Mouse (Mus musculus): ENCODE data around the gene Egln2.

Gene Egln2

DNA sequence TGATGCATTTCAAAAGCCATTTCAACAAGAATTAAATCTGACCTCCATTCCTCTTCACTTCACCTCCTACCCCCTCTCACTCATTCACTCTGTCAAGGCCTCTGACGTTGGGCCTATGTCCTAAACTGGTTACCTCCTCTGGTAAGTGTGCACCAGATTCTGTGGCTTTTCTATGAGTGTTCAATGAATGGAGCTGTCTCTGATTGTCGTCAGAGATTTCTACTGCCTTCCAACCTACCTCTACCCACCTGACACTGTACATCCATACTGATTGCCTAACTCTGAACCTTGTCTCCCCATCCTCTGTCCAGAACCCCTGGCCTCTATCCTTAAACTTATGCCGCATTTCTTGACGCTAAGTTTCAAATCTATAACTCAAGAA, 11.3 kb upstream of the Egln2 start:
- no peak for DNase-seq (ENCODE audit: inconsistent age in 2 of 2, low spot score in 1 of 2)

DNA sequence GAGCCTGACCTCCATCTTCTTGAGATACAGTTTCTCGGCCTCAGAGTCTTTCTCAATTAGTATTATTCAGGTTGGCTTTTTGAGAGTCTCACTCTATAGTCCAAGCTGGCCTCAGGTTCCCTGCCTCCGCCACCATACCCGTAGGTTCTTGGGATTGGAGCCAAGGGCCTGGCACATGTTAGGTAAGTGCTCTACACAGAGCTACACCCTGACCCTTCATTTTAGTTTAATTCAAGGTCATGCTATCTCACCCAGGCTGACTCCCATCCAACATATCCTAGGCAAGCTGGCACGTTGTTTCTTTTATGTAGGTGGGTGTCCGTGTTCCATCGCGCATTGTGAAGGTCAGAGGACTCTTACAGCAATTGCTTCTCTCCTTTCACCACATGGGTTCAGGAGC, 8.3 kb upstream of the Egln2 start:
- DNase-seq (ENCODE audit: inconsistent age in 2 of 2, low spot score in 1 of 2) = peak; percentile 46 to 54

DNA sequence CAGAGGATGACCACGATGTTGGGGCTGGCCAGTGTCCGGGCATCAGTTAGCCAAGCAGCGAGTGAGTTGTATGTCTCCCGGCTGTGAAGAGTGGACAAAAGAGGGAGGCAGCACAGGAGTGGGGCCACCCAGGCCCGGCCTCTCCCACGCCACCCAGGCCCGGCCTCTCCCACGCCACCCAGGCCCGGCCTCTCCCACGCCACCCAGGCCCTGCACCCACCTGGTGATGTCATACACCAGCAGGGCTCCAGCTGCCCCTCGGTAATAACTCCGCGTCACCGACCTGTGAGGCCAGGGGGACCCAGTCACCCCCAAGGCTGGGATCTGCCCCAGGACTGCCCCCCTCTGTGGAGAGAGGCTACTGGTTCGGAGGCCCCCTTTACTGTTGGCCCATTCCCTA, 7.9 kb upstream of the Egln2 start:
- peak in 1 of 2 experiments; percentile 32 for DNase-seq (ENCODE audit: inconsistent age in 2 of 2, low spot score in 1 of 2)

DNA sequence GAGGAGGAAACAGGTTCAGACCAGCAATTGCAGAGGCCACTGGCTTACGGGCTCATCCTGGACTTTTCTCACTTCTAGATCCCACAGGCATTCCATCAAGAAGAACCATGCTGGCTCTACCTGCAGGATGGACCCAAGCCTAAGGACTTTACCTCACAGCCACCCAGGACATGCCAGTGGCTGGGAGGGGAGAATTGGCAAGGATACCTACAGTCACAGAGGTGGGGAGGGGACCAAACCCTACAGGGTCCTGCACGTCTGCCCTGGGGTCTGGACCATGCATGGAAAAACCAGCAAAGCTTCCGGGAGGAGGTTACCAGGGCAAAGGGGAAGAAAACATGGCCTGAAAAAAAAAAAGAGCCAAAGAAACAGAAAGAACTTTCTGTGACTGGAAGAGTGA, 4.4 kb upstream of the Egln2 start:
- no peak for DNase-seq (ENCODE audit: inconsistent age in 2 of 2, low spot score in 1 of 2)

DNA sequence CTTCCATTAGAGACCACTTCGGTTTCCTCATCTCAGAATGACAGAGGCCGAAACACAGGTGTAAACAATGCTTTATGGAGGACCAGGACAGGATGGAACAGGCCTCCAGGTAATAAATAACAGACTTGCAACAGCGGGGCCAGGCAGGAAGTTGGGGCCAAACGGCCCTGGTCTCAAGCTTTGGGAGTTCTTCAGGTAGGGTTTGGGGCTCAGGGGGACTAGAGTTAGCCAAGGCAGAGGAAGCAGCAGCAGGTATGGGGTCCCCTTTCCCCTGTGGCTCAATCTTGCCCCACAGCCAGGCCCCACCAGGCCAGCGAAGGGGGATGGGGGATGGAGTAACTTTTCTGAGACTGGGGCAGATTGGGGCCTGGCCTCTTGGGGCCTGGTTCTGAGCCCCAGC, 1.8 kb upstream of the Egln2 start:
- DNase-seq (ENCODE audit: inconsistent age in 2 of 2, low spot score in 1 of 2) = peak in 1 of 2 experiments; percentile 33

DNA sequence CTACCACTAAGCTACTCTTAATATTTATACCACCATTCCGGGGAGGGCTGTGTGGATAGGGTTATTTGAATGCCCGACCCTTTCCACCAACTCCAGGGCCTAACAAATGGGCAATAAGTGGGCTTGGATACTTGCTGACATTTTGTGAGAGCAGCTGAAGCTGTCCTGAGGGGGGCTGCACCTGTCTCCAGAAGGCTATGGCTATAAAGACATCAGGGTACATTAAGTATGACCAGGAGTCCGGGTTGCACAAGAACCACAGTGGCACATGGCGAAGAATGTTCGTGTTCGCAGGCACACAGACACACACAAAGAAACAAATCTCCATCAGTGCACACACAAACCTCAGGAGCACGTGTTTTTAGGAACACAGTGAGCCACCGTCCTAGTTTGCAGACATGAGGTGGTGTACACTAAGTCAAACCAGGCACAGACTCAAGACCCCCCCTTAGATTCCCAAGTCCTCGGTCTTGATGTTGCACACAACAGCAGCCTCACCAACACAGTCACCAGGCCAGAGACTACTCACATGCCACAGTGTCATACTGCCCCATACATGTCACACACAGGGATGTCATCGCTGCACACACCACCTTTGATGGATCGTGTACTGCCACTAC, 983 bp upstream of the Egln2 start:
- peak in 1 of 2 experiments; percentile 61 for DNase-seq (ENCODE audit: inconsistent age in 2 of 2, low spot score in 1 of 2)

DNA sequence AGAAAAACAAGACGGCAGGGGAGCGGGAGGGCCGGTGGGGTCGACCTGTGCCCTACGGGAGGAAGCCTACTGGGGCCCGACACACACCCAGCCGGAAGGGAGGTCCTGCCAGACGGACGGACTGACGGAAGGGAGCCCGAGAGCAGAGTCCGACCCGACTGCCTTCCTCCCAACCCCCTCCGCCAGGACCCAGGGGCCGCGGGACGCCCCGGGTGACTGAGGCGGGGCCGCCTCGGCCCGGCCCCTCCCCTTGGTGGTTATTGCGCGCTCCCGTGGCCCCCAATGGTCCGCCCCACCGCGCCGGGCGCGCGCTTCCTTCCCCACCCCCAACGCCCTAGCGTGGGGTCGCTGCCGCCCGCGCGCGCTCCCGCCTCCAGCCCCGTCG, 381 bp downstream of the Egln2 start:
- DNase-seq (ENCODE audit: inconsistent age in 2 of 2, low spot score in 1 of 2) = peak; percentile 95 to 97

DNA sequence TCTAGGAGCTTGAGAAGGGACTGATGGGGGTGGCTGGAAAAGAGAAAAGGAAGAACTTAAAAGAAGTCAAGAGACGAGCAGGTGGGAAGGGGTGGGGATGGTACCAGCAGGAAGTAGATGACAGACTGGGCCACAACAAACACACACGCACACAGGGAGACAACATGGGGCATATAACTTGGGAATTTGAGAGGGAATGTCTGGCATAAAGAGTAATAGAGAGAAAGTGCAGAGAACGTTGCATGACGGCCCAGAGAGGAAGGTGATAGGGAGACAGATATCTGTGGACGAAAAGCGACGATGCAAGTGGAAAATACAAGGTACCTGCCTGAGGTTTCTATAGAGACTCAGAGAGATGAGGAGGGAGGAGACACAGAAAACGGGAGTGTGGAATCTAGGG, 906 bp downstream of the Egln2 start:
- DNase-seq (ENCODE audit: inconsistent age in 2 of 2, low spot score in 1 of 2) = no peak

DNA sequence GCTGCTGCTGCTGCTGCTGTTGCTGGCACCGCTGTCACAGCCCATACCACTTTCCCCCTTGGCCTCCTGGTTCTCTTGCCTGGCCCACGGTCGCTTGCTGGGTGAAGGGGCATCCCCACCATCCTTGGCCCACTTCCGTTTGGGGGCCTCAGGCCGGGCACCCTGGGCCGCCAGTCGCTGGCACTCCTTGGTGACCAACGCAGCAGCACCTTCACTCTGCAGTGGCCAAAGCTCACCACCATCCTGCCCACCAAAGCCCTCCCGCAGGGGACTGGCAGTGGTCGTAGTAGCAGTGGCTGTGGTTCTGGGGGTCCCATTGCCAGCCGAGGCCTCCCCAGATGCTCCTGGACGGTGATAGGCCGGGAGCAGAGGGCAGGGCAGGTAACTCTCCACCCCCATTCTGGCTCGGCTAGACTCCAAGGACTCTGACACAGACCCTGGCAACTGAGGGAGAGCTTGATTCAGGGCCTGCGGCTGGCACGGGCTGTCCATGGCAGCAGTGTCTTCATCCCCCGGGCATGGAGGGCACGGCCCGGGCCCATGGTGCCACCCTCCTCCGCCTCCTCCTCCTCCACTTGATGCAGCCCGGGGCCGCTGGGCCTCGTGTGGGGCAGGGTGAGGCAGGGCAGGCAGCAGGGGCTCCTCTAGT, 1.5 kb downstream of the Egln2 start:
- DNase-seq (ENCODE audit: inconsistent age in 2 of 2, low spot score in 1 of 2) = peak; percentile 90 to 95

DNA sequence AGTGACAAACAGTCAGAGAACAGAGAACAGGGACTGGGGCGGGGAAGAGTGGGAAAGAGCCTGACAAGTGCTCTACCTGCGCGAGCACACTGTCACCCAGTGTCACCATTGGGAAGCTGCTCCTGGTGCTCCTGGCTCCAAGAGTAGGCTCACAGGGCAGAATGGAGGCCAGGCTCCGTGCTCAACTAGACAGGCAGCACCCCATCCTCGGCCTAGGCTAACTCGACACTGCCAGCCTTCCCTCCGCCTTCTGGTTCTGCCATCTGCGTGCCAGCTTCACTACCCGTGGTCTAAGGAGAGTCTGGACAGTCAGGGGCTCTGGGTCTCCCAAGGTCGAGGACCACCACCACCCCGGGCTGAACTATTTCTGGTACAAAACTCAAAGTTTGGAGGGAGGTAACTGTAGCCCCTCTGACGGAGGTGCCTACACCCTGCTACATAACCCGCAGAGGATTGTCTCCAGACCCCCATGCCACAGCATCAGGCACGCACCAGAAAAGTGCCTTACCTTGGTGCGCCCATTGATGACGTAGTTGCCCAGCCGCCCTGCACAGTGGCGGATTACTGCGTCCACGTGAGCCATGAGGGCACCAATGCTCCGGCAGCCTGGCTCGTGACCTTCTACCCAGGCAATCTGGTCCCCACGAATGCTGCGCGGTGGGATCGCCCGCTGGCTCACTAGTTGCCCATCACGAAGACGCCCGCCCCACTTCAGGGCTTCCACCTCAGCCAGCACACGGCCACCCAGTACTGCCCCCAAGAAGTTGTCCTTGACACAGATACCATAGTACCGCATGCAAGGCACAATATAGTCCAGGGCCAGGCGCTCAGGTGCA, 2.3 kb downstream of the Egln2 start:
- peak; percentile 80 to 89 for DNase-seq (ENCODE audit: inconsistent age in 2 of 2, low spot score in 1 of 2)

DNA sequence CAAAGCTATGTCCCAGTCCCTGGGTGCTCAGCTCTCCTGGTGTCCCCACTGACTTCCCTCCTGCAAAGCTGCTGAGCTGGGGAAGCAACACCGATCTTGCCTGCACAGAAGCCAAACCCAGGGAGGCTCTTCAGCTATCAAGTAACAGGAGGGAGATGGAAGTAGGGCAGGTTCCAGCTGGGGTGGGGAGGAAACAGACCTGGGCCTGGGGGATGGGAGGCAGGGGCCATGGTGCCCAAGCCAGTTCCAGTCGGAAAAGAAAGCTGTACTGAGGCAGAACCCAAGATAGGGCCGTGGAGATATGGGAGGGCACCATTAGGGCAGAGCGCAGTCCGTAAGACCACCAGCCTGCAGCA, 3.2 kb downstream of the Egln2 start:
- peak; percentile 35 to 74 for DNase-seq (ENCODE audit: inconsistent age in 2 of 2, low spot score in 1 of 2)

DNA sequence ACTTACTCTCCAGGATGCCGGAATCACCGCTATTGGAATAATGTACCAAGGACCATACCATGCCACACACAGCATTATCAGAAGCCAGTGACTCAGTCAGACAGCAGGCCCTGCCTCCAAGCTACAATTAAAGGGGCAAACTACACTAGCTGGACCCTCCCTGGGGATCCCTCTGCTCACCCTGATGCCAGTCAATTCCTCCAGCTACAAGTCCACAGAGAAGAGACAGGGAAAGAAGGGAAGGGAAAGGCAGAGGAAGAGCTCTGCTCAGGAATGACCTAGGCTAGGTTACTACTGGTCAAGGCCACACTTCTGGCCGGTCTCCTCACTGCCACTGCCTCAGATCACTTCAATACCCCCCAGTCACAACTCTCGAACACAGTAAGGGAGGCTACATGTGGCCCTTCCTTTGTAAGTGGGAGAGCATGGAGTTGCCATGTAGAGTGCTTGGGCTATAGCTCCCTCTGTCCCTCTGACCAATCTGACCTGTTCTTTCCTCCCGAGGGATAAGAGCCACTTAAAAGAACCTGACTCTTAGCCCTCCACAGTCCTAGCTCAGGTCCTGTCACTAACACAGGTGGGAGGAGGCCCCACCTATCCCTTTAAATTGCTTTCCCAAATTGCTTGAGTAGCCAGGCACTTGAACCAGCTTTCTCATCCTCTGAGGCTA, 3.7 kb downstream of the Egln2 start:
- DNase-seq (ENCODE audit: inconsistent age in 2 of 2, low spot score in 1 of 2) = peak in 1 of 2 experiments; percentile 82

DNA sequence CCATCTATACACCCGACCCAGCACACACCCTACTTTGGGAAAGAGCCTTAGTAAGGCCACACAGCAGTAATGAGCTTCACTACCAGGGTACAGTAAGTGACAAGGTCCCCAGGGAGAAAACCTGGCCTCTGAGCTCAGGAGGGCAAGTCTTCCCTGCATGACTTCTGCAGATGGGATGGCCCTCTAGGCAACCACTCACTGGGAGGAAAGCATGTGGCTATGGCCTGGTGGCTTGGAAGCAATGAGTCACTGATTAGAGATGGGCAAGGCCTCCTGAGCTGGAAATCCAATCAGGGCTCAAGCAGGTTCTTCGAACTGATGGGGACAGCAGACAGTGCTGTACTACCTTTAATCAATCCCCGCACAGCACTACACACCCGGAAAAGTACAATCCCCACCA, 4.9 kb downstream of the Egln2 start:
- peak; percentile 68 to 84 for DNase-seq (ENCODE audit: inconsistent age in 2 of 2, low spot score in 1 of 2)

DNA sequence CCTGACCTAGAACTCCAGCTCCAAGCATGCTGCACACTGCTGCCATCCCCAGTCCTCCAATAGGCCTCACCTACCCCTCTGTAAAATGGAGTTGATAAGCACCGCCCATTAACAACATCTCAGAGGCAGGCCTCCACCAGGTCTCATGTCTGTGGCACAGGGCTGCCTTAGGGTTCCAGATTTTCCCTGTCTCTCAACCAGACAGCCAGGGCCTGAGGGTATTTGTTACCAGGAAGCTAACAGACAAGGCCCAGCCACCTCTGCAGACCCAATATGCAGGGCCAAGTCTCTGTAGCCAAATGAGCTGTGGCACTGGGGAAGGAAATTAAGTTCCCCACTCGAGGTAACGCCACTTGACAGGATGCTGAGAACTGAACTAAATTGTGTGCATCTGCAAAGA, 5.7 kb downstream of the Egln2 start:
- peak in 1 of 2 experiments; percentile 50 for DNase-seq (ENCODE audit: inconsistent age in 2 of 2, low spot score in 1 of 2)

DNA sequence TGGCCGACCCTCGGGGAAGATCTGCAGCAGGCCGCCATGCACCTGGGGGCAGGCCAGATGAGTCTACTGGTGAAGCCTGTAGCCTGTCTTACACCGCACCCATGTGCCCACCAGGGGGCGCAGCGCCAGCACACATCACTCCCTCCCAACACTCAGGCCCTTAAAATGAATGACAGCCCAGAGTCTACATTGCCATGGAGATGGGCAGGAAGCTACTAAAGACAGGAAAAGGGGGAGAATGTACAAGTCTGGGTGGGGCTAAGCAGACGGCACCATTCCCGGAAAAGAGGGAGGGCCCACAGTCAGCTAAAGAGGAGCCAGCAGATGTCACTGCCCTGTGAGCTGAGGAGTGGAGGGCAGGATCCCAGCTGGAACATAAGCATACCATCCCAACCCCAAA, 6.7 kb downstream of the Egln2 start:
- DNase-seq (ENCODE audit: inconsistent age in 2 of 2, low spot score in 1 of 2) = peak; percentile 88 to 95

DNA sequence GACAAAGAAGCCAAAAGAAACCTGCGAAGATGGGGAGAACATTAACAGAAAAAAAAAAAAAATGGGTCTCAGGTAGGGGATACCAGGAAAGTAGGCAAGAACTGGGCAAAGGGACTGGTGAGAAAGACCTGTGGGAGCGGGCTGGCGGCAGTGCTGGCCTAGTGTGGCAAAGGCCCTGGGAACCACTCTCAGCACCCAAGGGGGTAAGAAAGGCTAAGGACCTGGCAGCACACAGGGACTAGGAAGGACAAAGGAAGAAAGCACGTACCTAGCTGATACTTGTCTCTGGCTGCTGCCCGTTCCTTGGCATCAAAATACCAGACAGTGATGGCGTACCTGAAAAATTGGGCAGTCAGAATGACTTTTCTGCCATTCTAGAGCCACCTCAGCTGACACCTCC, 7.3 kb downstream of the Egln2 start:
- no peak for DNase-seq (ENCODE audit: inconsistent age in 2 of 2, low spot score in 1 of 2)

DNA sequence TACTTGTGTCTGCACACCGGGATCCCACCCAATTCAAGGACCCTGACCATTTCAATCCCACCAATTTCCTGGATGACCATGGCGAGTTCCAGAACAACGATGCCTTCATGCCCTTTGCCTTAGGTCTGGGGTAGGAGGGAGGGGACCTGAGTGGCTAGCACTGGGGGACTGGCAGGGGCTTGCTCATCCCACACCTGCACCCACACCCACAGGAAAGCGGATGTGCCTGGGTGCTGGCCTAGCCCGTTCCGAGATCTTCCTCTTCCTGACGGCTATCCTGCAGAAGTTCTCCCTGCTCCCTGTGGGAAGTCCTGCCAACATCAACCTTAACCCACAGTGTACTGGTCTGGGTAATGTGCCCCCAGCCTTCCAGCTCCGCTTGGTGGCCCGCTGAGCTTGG, 8.4 kb downstream of the Egln2 start:
- DNase-seq (ENCODE audit: inconsistent age in 2 of 2, low spot score in 1 of 2) = peak in 1 of 2 experiments; percentile 28

DNA sequence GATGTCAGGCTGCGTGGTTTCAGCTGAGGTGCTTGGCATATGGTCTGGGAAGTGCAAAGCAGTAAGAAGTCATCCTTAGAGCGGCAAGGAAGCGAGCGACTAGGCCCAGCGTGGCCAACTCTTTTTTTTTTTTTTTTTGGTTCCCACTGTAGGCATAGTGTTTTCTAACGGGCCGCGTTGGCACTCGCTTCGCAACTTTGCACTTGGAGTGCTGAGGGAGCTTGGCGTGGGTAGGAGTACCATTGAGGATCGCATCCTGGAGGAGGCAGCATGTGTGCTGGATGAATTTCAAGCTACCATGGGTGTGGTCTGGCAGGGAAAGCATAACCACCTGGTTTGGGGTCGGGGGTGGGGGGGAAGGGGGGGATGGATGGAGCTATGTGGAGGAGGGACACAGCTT, 10.6 kb downstream of the Egln2 start:
- DNase-seq (ENCODE audit: inconsistent age in 2 of 2, low spot score in 1 of 2) = peak in 1 of 2 experiments; percentile 17

DNA sequence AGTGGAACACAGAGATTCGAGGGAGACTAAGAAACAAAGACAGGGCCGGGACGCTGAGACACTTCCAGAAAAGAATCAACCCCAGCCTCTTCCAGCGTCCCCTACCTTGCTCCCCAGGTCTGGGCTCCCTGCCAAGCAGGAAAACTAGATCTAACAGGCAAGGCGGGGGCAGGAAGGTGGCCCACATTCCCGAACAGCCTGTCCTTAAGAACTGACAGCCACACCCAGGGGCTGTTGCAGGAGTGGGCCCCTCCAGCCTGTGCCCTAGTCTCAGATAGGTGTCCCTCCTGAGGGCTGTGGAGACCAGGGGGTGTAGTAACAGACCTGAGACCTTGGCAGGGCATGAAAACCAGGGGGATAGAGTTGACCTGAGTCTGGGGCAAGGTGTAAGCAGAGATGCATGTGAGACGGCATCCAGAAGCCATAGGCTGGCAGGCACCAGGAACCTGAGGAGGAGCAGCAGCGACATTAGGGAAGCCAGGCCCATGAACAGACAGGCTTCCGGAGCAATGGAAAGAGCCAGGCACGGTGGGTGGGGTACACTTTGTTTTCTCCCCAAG, 13.3 kb downstream of the Egln2 start, which contains the start of gene Cyp2t4:
Gene Cyp2t4 (plus strand): TSS at position 510 of the 560 bp plus-strand sequence.
- peak in 1 of 2 experiments; percentile 54 for DNase-seq (ENCODE audit: inconsistent age in 2 of 2, low spot score in 1 of 2)

DNA sequence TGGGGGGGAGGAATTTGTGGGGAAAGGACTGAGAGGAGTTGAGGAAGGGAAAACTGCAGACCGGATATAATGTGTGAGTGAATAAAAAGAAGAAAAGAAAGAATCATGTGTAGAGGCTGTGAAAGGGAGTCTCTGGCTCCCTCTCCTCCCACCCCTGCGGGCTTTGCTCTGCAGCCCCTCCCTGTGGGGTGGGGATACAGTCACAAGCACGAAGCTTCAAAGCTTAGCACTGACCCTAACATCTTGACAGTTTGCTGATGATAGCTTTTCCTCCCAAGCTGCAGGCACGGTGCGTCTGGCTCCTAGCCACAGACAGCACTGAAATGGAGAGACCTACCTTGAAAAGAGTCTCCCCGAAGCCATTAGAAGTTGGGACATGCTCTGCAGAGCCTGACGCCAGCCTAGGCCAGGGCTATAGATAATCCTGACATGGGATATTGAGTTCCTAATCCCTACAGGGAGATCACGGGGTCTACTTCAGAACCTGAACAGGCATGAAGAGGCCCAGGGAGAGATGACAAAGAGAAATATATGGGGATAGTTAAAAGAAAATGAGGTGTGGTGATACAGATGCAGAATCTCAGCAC, 30.1 kb downstream of the Egln2 start:
- no peak for DNase-seq (ENCODE audit: inconsistent age in 2 of 2, low spot score in 1 of 2)

DNA sequence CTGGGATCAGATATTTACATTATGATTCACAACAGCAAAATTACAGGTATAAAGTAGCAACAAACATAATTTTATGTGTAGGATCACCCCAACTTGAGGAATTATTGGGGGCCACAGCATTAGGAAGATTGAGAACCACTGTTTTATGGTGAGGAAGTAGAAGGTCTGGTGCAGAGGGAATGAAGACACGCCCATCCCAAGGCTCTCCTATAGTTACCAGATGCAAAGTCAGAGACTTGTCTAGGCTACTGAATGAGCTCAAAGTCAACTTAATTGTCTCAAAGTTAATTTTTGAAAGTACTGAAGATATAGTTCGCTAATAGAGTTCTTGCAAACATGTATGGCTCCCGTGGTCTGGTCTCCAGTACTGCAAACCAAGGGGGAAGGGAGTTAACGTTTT, 32.8 kb downstream of the Egln2 start:
- no peak for DNase-seq (ENCODE audit: inconsistent age in 2 of 2, low spot score in 1 of 2)

Data from adrenal gland, adult (tissue).